Mouse (Mus musculus) hindbrain, embryonic 14.5 days (tissue): ENCODE results near the gene Tsen2. TPM values are rescaled to one million over a fixed set of nuclear protein-coding genes. Genes with fewer than 3 reads are reported as not detected.
A peak's percentile ranks its signal among the peaks of the same experiment; 100 is the strongest.

Experiments used
- ATAC-seq: fragments of 200-750 bp; cut with Nextera tagmentation; 2 replicates; pipeline ENCODE4 v1.8.0; 2017; ENCODE audit warnings: moderate number of reproducible peaks, mild to moderate bottlenecking, moderate TSS enrichment, moderate library complexity; ENCODE audit not compliant: low FRiP score
- DNase-seq: peaks from one replicate; pipeline ENCODE4 v3.0.0-alpha.2; 2015; ENCODE audit warnings: low spot score
- H3K27ac ChIP-seq: fragments of 300-500 bp; sonication (generic); 2 replicates; pipeline ENCODE4 v1.5.1; 2014; ENCODE audit warnings: mild to moderate bottlenecking, moderate library complexity
- H3K27me3 ChIP-seq: fragments of 300-500 bp; sonication (generic); 2 replicates; pipeline ENCODE4 v1.6.1; 2014; ENCODE audit warnings: mild to moderate bottlenecking, low read length, mixed read lengths; ENCODE audit not compliant: control insufficient read depth, insufficient read depth
- H3K36me3 ChIP-seq: fragments of 300-500 bp; sonication (generic); replicated peaks from 2 replicates; pipeline ENCODE4 v1.6.1; 2014; ENCODE audit not compliant: control insufficient read depth, insufficient read depth
- H3K4me1 ChIP-seq: fragments of 300-500 bp; sonication (generic); replicated peaks from 2 replicates; pipeline ENCODE4 v1.6.1; 2014; ENCODE audit warnings: antibody characterized with exemption, low read length, mixed read lengths; ENCODE audit not compliant: control insufficient read depth, insufficient read depth
- H3K4me2 ChIP-seq: fragments of 300-500 bp; sonication (generic); replicated peaks from 2 replicates; pipeline ENCODE4 v1.6.1; 2014; ENCODE audit warnings: mild to moderate bottlenecking, moderate library complexity
- H3K4me3 ChIP-seq: fragments of 300-500 bp; sonication (generic); replicated peaks from 2 replicates; pipeline ENCODE4 v1.5.1; 2014; ENCODE audit warnings: mild to moderate bottlenecking, low read length
- H3K9ac ChIP-seq: fragments of 300-500 bp; sonication (generic); 2 replicates; pipeline ENCODE4 v1.6.1; 2014
- H3K9me3 ChIP-seq: fragments of 300-500 bp; sonication (generic); 2 replicates; pipeline ENCODE4 v1.6.1; 2016; ENCODE audit warnings: low read length; ENCODE audit not compliant: control insufficient read depth
- whole genome bisulfite sequencing: fragments of 180-500 bp; shearing (Covaris S2); extraction: QIAGEN DNeasy Blood & Tissue Kit; methylation state at CpG from one replicate; pipeline ENCODE4 v1.1.7; 2014; 5-methylcytosine and 5-hydroxymethylcytosine counted together
- polyA plus RNA-seq: library from polyadenylated mRNA; unstranded; fragments of >200 nt; fragmentation: Nextera tagmentation; extraction: Ambion mirVana; gene quantifications from 2 replicates; pipeline ENCODE4 v1.2.1, GENCODE M21; 2014

Gene Tsen2
- polyA plus RNA-seq = 31.9 and 34.5 TPM in 2 replicates

- Histone ChIP-seq H3K27ac (peak within 1 kb of the TSS; percentile 83), H3K27me3 (no peaks in the 10 kb centered on the region), H3K9me3 (no peaks in the 10 kb centered on the region), H3K4me3 (peak within 1 kb of the TSS; percentile 58), H3K4me2 (peak within 1 kb of the TSS; percentile 61), H3K9ac (peak within 1 kb of the TSS; percentile 68), H3K36me3 (peaks cover 19% of the 10 kb centered on the region), H3K4me1 (peaks cover 11% of the 10 kb centered on the region)
- ATAC-seq = peak; percentile 94
- WGBS = under 1% methylated on average over 38 of the region's 38 CpGs
- DNase-seq = peak; percentile 97
Observed at GRCm38 (mm10) chr6:115544442-115544970, at the start of gene Tsen2. TSS of gene Tsen2 (plus strand) at chr6:115544664.

GRCm38 (mm10) chr6:115499540-115499939, 44.9 kb upstream of the Tsen2 start:
- no peaks in the 10 kb centered on the region for H3K36me3 ChIP-seq
- H3K27ac ChIP-seq = no peak overlapping the region
- no peak overlapping the region for H3K4me2 ChIP-seq
- DNase-seq = no peak
- WGBS = 64% methylated on average over 14 of the region's 14 CpGs
- no peak overlapping the region for H3K9ac ChIP-seq
- no peaks in the 10 kb centered on the region for H3K9me3 ChIP-seq
- no peaks in the 10 kb centered on the region for H3K4me1 ChIP-seq
- H3K4me3 ChIP-seq = no peak overlapping the region
- no peaks in the 10 kb centered on the region for H3K27me3 ChIP-seq
- ATAC-seq = no peak

DNA sequence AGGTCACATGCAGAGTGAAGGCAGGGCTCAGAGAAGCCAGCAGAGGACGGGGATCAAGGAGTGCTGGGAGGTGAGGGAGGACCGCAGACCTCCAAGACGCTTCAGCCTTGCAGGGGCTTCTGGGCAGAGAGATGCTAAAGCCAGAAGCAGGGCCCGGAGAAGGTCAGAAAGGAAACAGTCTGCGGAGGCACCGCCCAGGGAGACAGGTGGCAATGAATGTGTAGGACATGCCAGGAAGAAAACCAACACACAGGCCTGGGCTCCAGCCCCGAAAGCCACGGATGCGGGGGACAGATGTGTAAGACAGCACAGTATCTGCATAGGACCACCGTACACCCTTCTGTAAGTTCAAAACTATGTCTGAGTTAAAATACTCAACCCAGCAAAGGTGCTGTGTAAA, 44.2 kb upstream of the Tsen2 start:
- DNase-seq (no peak), ATAC-seq (no peak)
- Histone ChIP-seq H3K9me3 (no peaks in the 10 kb centered on the region), H3K36me3 (no peaks in the 10 kb centered on the region), H3K9ac (no peak overlapping the region), H3K4me2 (no peak overlapping the region), H3K27me3 (no peaks in the 10 kb centered on the region), H3K27ac (no peak overlapping the region), H3K4me1 (no peaks in the 10 kb centered on the region), H3K4me3 (no peak overlapping the region)
- 90% methylated on average over 10 of the region's 10 CpGs for WGBS

DNA sequence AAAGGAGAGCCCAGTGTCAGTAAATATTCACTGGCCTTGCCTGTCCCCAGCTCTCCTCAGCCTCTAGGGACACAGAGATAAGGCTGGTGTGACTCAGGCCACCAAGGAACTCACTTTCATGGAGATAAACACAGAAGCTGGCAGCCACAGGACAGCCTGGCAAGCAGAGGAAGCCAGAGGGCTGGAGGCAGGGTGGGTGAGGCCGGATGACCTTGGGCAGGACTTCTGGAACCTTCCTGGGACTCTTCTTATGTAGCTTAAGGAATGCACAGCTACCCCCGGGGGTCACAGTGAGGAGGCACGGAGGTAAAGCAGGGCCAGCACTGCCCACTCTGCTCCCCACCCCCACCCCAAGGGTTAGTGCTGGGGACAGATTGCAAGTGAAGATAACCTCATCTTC, 43.3 kb upstream of the Tsen2 start:
- Histone ChIP-seq H3K4me2 (no peak overlapping the region), H3K27me3 (no peaks in the 10 kb centered on the region), H3K9ac (no peak overlapping the region), H3K27ac (no peak overlapping the region), H3K9me3 (no peaks in the 10 kb centered on the region), H3K36me3 (no peaks in the 10 kb centered on the region), H3K4me1 (no peaks in the 10 kb centered on the region), H3K4me3 (no peak overlapping the region)
- no peak for ATAC-seq
- DNase-seq = no peak
- 84% methylated on average over 3 of the region's 3 CpGs for WGBS

GRCm38 (mm10) chr6:115503038-115503437, 41.4 kb upstream of the Tsen2 start:
- Histone ChIP-seq H3K4me3 (no peak overlapping the region), H3K9ac (no peak overlapping the region), H3K4me2 (no peak overlapping the region), H3K27me3 (no peaks in the 10 kb centered on the region), H3K27ac (no peak overlapping the region), H3K36me3 (no peaks in the 10 kb centered on the region), H3K9me3 (peaks cover under 1% of the 10 kb centered on the region; the same call in 1 of the 2 replicates), H3K4me1 (no peaks in the 10 kb centered on the region)
- DNase-seq = no peak
- no peak for ATAC-seq
- WGBS = 95% methylated on average over 4 of the region's 4 CpGs

DNA sequence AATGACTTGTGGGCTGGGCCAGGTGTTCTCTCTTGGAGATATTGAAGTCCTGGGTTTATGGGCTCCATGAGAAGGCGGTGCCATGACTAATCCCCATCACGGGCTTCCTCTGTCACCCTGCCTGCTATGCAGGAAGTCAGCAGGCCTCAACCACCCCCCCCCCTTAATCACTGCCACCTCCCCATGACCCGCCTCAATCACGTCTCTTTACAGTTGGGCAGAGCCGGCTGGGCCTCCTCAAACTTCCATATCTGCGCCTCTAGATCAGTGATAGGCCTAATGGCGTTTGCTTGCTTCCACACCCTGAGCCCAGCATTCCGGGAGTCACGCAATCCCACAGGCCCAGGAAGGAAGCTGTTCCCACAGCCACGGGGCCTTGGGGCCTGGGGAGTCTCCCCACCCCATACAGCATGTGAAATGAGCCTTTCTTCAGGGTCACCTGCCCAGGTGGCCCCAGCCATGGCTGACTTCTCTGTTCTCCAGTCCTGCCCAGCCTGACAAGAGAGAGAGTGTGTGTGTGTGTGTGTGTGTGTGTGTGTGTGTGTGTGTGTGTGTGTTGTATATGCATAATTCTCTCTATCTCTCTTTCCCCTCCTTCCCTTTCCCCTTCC, 40.8 kb upstream of the Tsen2 start:
- H3K9me3 ChIP-seq = peaks cover 7% of the 10 kb centered on the region
- DNase-seq (no peak), ATAC-seq (no peak)
- 92% methylated on average over 10 of the region's 10 CpGs for WGBS
- no peak overlapping the region for H3K27ac ChIP-seq
- no peak overlapping the region for H3K9ac ChIP-seq
- no peaks in the 10 kb centered on the region for H3K27me3 ChIP-seq
- no peaks in the 10 kb centered on the region for H3K36me3 ChIP-seq
- no peak overlapping the region for H3K4me3 ChIP-seq
- H3K4me2 ChIP-seq = no peak overlapping the region
- H3K4me1 ChIP-seq = no peaks in the 10 kb centered on the region

GRCm38 (mm10) chr6:115504160-115504558, 40.3 kb upstream of the Tsen2 start:
- no peak for ATAC-seq
- H3K27me3 ChIP-seq = no peaks in the 10 kb centered on the region

GRCm38 (mm10) chr6:115504915-115505314, 39.5 kb upstream of the Tsen2 start:
- Histone ChIP-seq H3K27ac (no peak overlapping the region), H3K27me3 (no peaks in the 10 kb centered on the region), H3K36me3 (no peaks in the 10 kb centered on the region), H3K4me3 (no peak overlapping the region), H3K9me3 (peaks cover 10% of the 10 kb centered on the region), H3K4me2 (no peak overlapping the region), H3K4me1 (no peaks in the 10 kb centered on the region), H3K9ac (no peak overlapping the region)
- no peak for DNase-seq
- 87% methylated on average over 5 of the region's 5 CpGs for WGBS
- ATAC-seq = no peak

More at GRCm38 (mm10) chr6:115504160-115504558, 40.3 kb upstream of the Tsen2 start:
- no peak for DNase-seq
- Histone ChIP-seq H3K9ac (no peak overlapping the region), H3K4me2 (no peak overlapping the region), H3K27ac (no peak overlapping the region), H3K36me3 (no peaks in the 10 kb centered on the region), H3K9me3 (peaks cover 10% of the 10 kb centered on the region), H3K4me3 (no peak overlapping the region), H3K4me1 (no peaks in the 10 kb centered on the region)
- WGBS = 87% methylated on average over 3 of the region's 3 CpGs

DNA sequence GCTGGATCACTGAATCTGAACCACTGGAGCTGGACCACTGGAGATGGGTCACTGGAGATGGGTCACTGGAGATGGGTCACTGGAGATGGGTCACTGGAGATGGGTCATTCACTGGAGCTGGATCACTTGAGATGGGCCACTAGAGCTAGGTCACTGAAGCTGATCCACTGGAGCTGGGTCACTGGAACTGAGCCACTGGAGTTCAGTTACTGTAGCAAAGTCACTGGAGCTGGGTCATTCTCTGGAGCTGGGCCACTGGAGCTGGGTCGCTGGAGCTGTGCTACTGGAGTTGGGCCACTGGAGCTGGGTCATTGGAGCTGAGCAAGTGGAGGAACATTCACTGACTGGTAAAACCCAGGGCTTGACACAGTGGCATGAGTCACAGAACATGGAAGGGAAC, 38.0 kb upstream of the Tsen2 start:
- peaks cover 10% of the 10 kb centered on the region for H3K9me3 ChIP-seq
- H3K27ac ChIP-seq = no peak overlapping the region
- H3K9ac ChIP-seq = no peak overlapping the region
- H3K36me3 ChIP-seq = no peaks in the 10 kb centered on the region
- no peak overlapping the region for H3K4me2 ChIP-seq
- DNase-seq = no peak
- no peak overlapping the region for H3K4me3 ChIP-seq
- H3K4me1 ChIP-seq = no peaks in the 10 kb centered on the region
- WGBS = 96% methylated on average over 1 of the region's 1 CpGs
- no peak for ATAC-seq
- H3K27me3 ChIP-seq = no peaks in the 10 kb centered on the region
